Mouse (Mus musculus): ENCODE data around the gene Gm17622.

Gene Gm17622

GRCm38 (mm10) chr13:96511262-96511661 is 20.7 kb downstream of the Gm17622 start:
- no peak for DNase-seq (ENCODE audit: low spot score in 2 of 2)

DNA sequence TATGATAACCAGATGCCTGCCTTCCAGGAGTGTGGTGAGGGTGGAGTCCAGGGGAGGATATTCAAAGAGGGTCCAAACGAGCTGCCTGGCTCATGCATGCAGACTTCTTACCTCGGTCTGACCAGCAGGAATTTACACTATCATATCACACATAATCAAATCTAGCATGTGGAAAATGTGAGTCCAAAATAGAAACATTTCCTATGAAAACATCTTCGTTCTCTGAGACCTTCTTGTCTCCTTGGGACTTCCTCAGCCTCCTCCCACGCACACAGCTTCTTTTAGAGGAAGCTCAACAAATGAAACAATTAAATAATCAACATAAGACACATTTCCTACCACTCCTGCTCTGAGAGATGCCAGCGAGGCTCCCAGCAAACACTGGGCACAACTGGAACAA is 21.4 kb downstream of the Gm17622 start:
- DNase-seq (ENCODE audit: low spot score in 2 of 2), result no peak

DNA sequence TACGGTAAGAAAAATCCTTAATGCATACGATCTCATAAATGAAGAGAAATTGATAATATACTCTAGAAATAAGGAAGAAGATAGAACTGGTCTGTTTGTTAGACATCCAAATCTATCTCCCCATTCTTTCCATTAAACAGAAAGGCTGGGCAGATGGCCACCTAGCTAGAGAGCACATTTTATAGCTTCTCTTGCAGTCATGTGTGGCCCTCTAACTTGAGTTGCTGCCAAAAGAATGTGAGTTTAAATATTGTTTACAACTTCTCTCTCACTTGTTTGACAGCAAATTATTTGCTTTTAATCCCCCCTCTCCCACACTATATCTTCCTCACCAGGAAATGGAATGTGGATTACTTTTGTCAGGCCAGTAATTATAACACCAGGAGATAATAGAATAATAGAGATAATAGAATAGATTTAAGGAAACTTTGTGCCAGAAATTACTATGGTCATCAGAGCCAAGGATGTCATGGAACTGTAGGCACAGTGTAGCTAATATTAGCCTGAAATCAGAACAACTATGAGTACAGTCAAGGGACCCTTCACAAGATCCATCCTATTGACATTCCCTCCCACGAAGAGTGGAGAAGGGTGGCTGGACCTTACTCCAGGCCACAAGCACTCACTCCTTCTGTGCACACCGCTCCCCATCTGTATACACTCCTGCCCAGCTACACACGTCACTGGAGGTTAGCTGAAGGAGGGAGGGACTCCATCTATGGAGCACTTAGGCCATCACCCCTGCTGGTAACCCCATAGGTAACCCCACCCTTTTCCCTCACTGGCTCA is 23.8 kb downstream of the Gm17622 start:
- no peak for DNase-seq (ENCODE audit: low spot score in 2 of 2)

GRCm38 (mm10) chr13:96516249-96516648 is 25.7 kb downstream of the Gm17622 start:
- DNase-seq (ENCODE audit: low spot score in 2 of 2), result no peak

DNA sequence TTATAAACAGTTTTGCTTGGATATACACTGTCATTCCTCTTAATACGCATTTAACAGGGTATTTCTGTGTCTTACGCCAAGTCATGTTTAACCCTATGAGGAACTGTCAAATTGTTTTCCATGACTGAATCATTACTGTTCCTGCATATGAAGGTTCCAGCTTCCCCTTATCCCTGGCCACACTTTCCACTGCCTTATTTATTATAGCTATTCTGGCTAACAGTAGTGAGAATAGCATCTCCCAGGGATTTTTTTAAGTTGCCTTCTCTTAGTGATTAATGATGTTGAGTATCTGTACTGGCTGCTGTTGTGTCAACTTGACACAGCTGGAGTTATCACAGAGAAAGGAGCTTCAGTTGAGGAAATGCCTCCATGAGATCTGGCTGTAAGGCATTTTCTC is 26.8 kb downstream of the Gm17622 start:
- no peak for DNase-seq (ENCODE audit: low spot score in 2 of 2)

DNA sequence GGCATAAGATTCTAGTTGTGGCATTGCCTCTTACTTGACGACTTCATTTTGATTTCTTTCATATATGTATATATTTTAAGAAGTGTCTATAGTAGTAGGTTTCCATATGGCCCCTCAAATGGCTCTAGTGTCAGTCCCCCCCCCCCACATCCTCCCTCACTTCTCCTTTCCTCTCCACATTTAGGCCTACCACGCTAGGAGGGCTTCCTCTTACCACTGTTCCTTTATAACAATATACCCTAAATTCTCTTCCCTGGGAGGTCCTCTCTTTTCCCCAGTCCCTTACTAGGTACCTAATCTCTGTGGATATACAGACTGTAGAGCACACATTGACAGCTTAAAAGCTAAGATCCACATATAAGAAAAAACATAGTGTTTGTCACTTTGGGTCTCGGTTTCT is 30.8 kb downstream of the Gm17622 start:
- DNase-seq (ENCODE audit: low spot score in 2 of 2), result no peak

DNA sequence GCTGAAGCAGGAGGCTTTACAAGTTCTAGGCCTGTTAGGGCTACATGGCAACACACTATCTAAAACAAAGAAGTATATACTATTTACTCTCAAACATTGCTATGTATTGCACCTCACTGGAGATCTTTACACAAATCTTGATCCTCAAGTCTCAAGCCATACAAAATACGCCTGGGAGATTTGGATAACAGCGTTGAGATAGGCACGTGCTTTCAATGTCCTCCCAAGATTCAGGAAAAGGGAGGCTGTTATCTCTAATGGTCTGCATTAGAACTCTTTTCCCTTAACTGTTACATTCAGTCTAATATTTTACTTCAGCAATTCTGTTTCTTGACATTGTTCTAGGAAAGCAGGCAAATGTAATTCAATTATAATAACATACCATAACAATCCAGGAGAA is 36.5 kb downstream of the Gm17622 start:
- no peak for DNase-seq (ENCODE audit: low spot score in 2 of 2)

DNA sequence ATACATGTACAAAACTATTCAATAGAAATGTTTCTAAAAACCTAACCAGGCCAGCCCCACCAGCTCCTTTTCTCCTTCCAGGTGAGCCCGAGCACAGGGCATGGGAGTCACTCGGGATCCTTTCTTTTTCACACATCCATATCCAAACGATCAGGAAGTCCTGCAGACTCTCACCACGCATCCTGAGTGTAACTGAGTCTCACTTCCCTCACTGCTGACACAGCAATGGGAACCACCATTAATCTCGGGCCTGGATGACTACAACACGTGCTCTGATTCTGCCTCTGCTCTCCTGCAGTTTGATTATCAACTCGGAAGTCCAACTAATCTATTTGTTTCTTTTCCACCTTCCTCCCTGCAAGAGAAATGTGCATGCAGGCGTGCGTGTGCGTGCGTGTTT is 37.3 kb downstream of the Gm17622 start:
- no peak for DNase-seq (ENCODE audit: low spot score in 2 of 2)

DNA sequence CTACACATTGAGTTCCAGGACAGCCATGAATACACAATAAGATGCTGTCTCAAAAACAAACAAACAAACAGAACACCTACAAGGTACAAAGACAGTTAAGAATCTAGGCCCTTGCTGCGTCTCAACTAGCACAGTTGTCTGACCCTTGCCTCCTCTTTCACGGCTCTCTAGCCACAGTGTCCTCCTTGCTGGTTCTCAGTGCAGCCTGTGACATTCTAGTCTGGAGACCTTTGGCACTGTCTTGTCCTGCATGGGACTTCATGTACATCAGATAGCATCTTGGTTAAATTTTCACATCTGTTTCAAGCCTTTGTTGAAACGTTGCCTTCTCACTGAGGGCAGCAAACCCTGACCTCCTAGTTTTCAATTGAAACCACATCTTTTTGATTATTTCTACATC is 38.2 kb downstream of the Gm17622 start:
- DNase-seq (ENCODE audit: low spot score in 2 of 2), result no peak

DNA sequence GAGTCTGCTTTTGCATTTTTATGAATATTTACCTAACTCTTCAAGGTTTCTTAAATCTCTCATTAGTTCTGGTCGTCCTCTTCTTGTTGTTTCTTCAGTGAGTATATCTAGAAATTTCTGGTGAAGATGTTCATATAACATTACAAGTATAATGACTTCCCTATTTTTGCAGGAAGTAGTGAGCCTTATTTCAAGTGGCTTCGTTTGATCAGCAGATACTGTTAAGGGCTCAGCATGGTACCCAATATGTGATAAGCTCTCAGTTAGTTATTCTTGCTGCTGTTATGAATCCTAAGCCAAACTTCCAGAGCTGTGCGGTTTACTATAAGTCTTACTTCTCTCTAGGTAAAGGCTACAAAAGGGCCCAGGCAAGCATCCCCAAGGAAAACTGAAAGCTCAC is 39.0 kb downstream of the Gm17622 start:
- DNase-seq (ENCODE audit: low spot score in 2 of 2), result no peak

DNA sequence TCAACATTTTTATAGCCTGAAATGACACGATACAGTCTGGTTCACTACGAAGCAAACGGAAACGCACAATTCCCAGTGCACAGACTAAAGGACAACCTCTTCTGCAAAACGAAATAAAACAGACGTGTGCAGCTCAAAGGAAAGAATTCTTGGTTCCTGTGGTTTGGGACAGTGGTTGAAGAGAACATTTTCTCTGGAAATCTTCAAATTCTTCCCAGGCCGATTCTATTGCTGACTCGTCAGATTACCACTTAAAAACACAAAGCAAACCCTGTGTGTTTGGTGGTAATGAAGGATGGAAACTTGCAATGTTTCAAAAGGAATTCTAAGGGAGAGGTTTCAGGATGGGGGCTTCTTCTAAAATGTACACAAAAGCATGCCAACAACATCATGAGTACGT is 39.5 kb downstream of the Gm17622 start:
- no peak for DNase-seq (ENCODE audit: low spot score in 2 of 2)

DNA sequence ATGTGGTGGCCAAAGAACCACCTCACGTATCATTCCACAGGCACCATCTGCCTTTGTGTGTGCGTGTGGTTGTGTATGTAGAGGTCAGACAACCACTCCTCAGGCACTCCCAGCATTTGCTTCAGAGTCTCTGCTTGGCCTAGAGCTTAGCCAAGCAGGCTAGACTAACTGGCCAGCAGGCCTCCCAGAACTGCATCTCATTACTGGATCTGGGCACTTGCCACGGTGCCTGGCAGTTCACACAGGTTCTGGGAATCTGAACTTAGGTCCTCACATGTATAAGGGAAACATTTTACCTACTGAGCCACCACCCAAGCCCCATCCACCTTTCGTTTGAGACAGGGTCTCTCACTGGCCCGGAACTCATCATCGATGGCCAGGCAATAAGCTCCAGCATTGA is 41.6 kb downstream of the Gm17622 start:
- no peak for DNase-seq (ENCODE audit: low spot score in 2 of 2)

DNA sequence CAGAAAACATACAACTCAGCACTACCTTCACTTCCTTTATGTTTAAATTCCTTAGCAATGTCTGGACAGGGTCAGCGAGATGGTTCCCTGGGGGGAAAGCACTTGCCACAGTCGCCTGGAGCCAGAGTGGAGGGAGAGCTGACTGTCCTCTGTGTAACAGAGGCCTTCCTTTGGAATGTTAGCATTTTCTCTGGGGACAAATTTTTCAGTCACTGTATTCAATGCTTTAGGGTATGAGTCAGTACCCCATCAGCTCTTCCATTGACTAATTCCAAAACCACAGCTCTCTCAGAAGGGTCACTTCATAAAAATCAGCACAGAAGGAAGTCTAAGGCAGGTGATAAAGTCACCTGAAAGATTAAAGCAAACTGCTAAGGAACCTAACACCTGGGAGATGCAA is 43.2 kb downstream of the Gm17622 start:
- DNase-seq (ENCODE audit: low spot score in 2 of 2), result no peak

GRCm38 (mm10) chr13:96536821-96537572 is 46.5 kb downstream of the Gm17622 start:
- no peak for DNase-seq (ENCODE audit: low spot score in 2 of 2)

- no peak for DNase-seq (ENCODE audit: low spot score in 2 of 2)
These were observed 47.6 kb downstream of the Gm17622 start for GRCm38 (mm10) chr13:96538103-96538502.
